Mouse (Mus musculus) frontal cortex, postnatal 14 days (tissue): Measurements from ENCODE around the gene Tbc1d23.
"Not testable (repeated sequence)": the region's sequence is repeated elsewhere in the genome, so short reads cannot be mapped to it uniquely, and the experiment has no call there.

Source experiments
- DNase-seq, 2 experiments: peaks; one replicate each; pipeline ENCODE4 v3.0.0; 2022; ENCODE audit warnings: low spot score in 2 of 2

Gene Tbc1d23

GRCm38 (mm10) chr16:57220361-57220760 lies 10.9 kb downstream of the Tbc1d23 start:
- no peak for DNase-seq

DNA sequence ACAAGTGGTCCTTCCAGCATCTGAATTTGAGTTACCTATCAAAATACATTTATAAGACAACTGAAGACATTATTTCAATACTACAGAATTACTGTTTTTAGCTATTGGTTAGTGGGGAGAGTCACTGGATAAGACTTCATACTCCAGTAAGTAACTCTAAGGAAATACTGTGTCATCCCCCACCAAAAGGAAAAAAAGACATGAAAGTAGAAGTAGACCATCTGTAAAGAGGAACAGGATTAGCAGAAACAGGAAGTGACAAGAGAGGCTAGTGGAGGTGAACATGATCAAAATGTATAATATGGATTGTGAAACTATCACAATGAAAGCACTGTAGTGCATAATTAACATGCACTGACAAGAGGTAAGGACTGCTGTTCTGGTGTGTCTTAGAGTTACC lies 15.3 kb downstream of the Tbc1d23 start:
- DNase-seq: no peak

DNA sequence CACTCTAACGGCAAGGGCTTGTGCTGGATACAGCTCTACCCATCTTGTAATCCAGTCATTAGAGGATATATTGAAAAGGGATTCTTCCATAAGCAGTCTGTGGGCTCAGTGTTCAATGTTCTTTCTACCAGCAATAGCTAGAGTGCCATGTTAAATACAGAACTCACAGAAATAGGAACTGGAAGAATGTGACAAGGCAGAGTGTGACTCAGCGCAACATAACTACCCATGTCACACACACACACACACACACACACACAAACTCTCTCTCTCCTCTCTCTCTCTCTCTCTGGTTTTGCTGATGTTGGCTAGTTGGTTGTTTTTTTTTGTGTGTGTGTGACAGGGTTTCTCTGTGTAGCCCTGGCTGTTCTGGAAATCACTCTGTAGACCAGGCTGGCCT lies 20.3 kb downstream of the Tbc1d23 start:
- no peak for DNase-seq

DNA sequence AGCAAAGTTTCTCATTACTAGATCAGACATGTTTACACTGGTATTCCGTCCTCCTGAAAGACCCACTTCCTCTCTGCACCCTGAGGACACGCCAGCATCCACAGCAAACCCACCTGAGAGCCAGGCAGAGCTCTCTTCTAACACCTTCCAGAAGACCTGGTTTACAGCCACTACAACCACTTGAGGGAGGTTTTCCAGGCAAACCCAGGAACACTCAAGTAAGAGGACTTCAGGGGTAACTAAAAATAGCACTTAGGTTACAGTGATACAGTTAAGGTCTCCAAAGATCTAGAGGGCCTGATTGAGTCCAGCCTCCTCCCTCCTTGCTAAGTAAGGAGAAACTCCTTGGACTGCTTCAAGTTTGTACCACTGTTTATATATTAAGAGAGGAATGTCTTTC lies 23.0 kb downstream of the Tbc1d23 start:
- DNase-seq: no peak

DNA sequence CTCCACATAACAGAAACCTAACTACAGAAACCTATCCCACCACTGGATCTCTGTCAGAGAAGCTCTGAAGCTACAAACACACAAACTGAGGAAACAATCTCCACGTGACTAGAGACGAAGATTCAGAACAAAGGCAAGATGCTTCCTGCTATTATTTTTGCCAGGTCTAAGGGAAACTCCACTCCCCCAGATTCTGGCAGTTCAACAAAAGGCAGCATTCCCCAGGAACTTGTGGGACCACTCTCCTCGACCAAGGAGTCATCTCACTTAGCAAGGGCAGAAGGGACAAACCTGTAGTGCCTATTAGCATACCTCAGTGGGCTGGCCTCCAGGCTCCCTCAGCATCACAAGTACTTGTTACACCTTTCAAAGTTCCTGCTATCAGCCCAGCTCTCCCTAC lies 34.0 kb downstream of the Tbc1d23 start:
- no peak for DNase-seq

DNA sequence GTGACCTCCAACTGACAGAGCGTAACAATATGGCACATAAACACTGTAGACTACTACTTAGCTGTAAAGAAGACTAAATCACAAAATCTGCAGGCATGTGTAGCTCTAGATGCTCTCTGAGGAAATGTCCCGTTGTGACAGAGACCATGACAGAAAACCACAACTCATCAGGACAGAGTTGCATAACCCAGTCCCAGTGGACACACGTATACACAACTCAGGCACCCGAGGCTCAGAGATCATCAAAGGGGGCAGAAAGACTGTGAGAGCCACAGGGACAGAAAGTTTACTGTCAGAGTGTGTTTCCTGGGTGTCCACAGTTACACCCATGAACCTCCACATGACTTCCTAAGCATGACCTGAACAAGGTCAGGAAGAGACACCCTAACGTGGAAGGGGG lies 34.7 kb downstream of the Tbc1d23 start:
- no peak for DNase-seq

GRCm38 (mm10) chr16:57191214-57191613 lies 40.1 kb downstream of the Tbc1d23 start:
- DNase-seq: no peak

GRCm38 (mm10) chr16:57190390-57190789 lies 40.9 kb downstream of the Tbc1d23 start:
- no peak for DNase-seq

DNA sequence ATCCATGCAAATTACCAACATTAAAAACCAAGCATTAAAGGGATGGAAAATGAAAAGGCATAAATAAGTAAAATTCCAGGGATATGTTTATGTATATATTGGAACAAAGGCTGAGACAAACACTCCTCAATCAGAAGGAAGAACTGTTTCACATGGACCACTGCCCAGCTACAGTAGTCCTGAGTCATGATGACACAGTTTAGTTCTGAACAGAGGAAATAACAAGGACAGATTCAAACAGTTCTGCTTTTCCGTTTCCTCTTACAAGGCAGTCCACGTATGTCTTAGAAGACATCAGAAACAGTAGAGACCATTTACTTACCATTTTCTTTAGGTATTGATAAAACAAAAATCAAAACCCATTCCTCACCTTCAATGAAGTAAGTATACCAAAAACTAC lies 41.8 kb downstream of the Tbc1d23 start:
- no peak for DNase-seq

GRCm38 (mm10) chr16:57186618-57187017 lies 44.7 kb downstream of the Tbc1d23 start:
- no peak for DNase-seq

DNA sequence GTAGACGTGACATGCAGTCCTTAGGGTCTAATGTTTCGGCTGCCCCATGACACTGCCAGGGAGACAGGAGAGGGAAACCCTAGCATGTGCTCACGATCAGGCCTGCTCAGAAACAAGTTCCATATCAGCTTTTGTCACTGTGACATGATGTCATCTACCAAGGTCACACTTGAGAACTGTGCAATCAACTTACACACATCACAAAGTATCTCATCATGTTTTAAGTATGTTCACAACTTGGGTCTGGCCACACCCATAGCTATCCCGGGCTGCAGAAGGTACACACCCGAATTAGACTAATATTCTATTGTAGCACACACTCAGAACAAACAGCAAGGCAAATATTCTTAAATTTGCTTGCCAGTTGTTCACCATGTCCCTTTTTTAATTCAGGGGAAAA lies 49.3 kb downstream of the Tbc1d23 start:
- no peak for DNase-seq

DNA sequence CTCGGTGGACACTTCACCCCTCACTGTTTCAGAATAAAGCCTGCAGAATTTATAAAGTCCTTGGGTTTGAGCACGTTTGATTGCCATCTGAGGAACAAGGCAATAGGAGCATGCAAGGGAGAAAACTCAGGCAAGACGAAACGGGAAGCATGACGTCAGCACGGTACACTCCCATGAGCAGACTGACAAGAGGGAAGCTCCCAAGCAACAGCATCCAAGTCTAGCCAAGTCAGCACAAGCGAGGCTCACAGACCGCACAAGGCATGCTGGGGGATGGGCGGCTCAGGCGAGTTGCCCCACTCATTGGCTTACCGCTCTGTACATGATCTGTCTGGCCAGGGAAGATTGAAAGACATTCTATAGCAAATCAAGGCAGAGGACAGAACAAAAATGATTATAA lies 50.1 kb downstream of the Tbc1d23 start:
- DNase-seq: peak; percentile 27 to 30

- DNase-seq: no peak
These were observed 53.6 kb downstream of the Tbc1d23 start for GRCm38 (mm10) chr16:57177664-57178063.

- DNase-seq: no peak
These were observed 54.0 kb downstream of the Tbc1d23 start for GRCm38 (mm10) chr16:57177254-57177653.

GRCm38 (mm10) chr16:57176276-57176675 lies 55.0 kb downstream of the Tbc1d23 start:
- DNase-seq: peak; percentile 30 to 32

- no peak for DNase-seq
These were observed 55.6 kb downstream of the Tbc1d23 start for GRCm38 (mm10) chr16:57175751-57176150.

GRCm38 (mm10) chr16:57174480-57174879 lies 56.8 kb downstream of the Tbc1d23 start:
- not testable (repeated sequence) for DNase-seq

- no peak for DNase-seq
These were observed 59.7 kb downstream of the Tbc1d23 start for GRCm38 (mm10) chr16:57171570-57171969.

GRCm38 (mm10) chr16:57171161-57171560 lies 60.1 kb downstream of the Tbc1d23 start:
- no peak for DNase-seq

DNA sequence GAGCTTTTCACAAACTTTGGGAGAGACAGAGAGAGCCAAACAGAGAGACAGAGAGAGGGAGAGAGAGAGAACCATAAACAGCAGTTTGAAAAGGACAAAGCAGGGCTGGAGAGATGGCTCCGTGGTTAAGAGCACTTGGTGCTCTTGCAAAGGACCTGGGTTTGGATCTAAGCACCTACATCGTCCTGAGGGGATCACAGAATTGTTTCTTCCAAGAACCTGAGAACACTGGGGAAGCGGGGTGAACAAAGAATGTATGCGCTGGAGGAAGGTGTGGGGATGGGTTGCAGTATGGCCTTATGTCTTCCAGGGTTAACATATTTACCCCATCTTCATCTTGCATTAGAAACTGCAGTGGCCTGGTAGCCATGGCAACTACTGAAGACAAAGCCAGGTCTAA lies 63.1 kb downstream of the Tbc1d23 start:
- DNase-seq: no peak

DNA sequence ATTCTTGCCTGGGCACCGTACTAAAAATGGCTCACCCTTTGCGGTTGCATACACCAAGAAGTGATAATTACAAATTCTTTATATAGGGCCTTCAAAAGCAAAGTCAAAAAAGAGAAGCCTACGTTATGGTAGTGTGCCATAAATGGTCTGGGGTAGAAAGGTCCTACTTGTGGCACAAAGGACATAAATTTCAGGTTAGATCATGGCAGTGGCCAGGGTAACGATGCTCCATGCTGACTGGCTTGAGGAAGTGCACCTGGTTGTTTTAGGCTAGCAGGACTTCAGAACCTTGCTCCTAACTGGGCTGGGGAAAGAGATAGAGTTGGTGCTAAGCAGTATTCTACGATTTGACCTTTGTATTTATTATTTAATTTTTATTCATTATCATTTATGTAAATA lies 63.8 kb downstream of the Tbc1d23 start:
- DNase-seq: no peak

- DNase-seq: peak; percentile 85 to 93
These were observed 64.4 kb downstream of the Tbc1d23 start, which contains the start of gene Nit2 for GRCm38 (mm10) chr16:57166611-57167513. Nit2 (minus strand) TSS chr16:57167341.

DNA sequence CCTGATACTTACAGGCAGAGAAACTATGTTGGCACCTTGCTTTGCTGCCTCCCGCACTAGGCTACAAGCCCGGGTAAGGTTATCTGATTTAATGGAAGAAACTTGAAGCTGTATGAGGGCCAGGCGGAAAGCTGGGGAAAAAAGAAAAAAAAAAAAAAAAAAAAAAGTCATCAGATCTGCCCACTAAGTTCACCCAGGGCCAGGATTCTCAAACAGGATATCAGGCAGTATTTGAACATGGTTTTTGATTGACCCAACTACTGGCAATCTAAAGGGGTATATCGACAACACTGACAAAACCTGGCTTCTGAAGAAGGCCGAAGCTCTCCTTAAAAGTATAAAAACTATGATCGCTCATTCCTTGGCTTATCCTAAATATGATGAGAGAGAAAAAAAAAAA lies 65.2 kb downstream of the Tbc1d23 start:
- DNase-seq: no peak

- DNase-seq: no peak
These were observed 66.1 kb downstream of the Tbc1d23 start for GRCm38 (mm10) chr16:57165157-57165556.
